Comparison of ENCODE assay signal across 22 mouse cellular contexts in the genomic region with DNA sequence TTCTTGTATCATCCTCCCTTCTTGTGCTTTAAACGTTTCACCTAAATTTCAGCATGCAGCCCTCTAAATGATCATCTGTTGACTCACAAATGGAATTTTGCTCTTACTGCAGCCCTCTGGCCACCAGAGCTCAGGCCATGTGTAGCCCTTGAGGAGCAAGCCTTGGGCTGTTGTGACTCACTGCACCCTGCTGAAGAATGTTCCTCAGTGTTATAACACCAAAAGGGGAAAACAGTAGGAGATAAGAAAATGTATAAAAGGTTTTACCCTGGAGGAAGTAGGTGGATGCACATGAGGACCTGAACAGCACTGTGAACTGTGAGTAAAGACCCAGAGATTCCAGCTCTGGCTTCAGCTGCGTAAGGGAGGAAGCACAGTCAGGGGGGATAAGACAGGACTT. TPM values are rescaled to one million over a fixed set of nuclear protein-coding genes. Genes with fewer than 3 reads are reported as not detected.
"Had no signal": no experiment of that assay in that cellular context is flagged by ENCODE, and none has a peak within 500 bp of the region (broad histone marks: within the 10 kb centered on the region; RNA-seq: fewer than 3 reads in every experiment).

Doxl2 (plus strand) TSS at position 301 of the 400 bp plus-strand sequence.

- DNase-seq: liver, postnatal 0 days; lung, adult 2 months; lung, postnatal 14 days; lung, postnatal 36 days; right cerebral cortex, postnatal 14 days; thymus, adult 2 months; thymus, postnatal 36 days had no signal

RNA-seq across cellular contexts. Expression of gene Doxl2, which starts in this region (rescaled TPM):
- total RNA-seq: megakaryocyte progenitor cell, adult 5-6 weeks; midbrain, postnatal 0 days; monocyte, adult 5-6 weeks; neutrophil, adult 5-6 weeks had no signal
- polyA plus RNA-seq: liver, postnatal 0 days; lung, adult 2 months; lung, embryonic 15.5 days; lung, postnatal 0 days; macrophage; midbrain, embryonic 11.5 days; midbrain, embryonic 13.5 days; midbrain, embryonic 15.5 days; midbrain, postnatal 0 days; neural tube, embryonic 12.5 days; neural tube, embryonic 14.5 days; stomach, embryonic 15.5 days; stomach, postnatal 0 days; testis, adult 2 months had no signal
